Mouse (Mus musculus) brain, embryonic 14.5 days (tissue): ENCODE data around the gene Iglon5.

Experiments used
- CTCF ChIP-seq: fragments of 200-500 bp; IDR thresholded peaks from 2 replicates; pipeline ENCODE4 v1.5.1; 2012; ENCODE audit warnings: inconsistent platforms, mild to moderate bottlenecking, moderate library complexity, borderline replicate concordance; ENCODE audit not compliant: insufficient read depth, insufficient read length; ENCODE audit errors: extremely low read depth
- POLR2A ChIP-seq: fragments of 200-500 bp; IDR thresholded peaks from 2 replicates; pipeline ENCODE4 v1.6.1; 2012; ENCODE audit warnings: mild to moderate bottlenecking, inconsistent platforms, borderline replicate concordance; ENCODE audit not compliant: poor library complexity, insufficient read depth, insufficient read length, severe bottlenecking; ENCODE audit errors: extremely low read depth

- TF ChIP-seq CTCF = no peak
- no peak for TF ChIP-seq POLR2A
These were observed 1.2 kb downstream of the Iglon5 start for GRCm38 (mm10) chr7:43488646-43489045.
